Mouse (Mus musculus) bone marrow, adult 2 months (tissue): ENCODE data around the gene Lgr4.

ENCODE experiments used
- CTCF ChIP-seq: fragments of 200-500 bp; IDR thresholded peaks from 2 replicates; pipeline ENCODE4 v1.5.1; 2011; ENCODE audit warnings: low read length, control low read depth; ENCODE audit not compliant: control insufficient read depth, insufficient read depth
- POLR2A ChIP-seq: fragments of 200-500 bp; IDR thresholded peaks from 2 replicates; pipeline ENCODE4 v1.6.1; 2011; ENCODE audit warnings: low read depth, mild to moderate bottlenecking, control low read depth, low read length, borderline replicate concordance; ENCODE audit not compliant: control insufficient read depth

DNA sequence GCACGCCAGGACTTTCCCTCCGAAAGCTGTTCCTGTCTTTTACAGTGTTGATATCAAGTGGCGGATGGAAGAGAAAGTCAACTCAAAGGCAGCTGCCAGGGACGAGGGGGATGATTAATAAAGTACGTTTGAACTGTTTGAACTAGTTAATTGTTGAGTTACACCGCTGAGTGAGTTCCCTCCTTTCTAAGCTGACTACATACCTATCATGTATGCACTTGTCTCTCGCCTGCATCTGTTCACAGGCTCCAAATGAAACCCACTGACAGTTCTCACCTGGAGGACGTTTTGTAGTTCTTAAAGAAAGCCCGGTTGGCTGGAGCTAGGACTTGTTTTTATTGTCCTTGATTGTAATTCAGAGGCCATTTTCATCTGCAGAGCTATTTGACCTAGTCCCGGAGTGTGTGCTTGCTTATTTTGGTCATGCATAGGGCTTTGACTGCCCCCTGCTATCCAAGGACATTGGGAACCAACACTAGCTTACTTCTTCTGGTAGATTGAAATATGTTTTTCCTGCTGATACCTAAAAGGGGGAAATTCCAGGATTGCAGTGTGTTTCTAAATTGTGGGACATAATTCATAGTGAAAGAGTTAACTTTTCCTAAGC is 52.6 kb downstream of the Lgr4 start:
- no peak for TF ChIP-seq CTCF
- no peak for TF ChIP-seq POLR2A
